Mouse (Mus musculus): ENCODE measurements around the gene Trpm1.
"Not testable (repeated sequence)": the region's sequence is repeated elsewhere in the genome, so short reads cannot be mapped to it uniquely, and the experiment has no call there.

Gene Trpm1

GRCm38 (mm10) chr7:64153535-64153934, at the start of gene Trpm1:
TSS of gene Trpm1 (plus strand) at chr7:64153835.
- DNase-seq: no peak

- DNase-seq: no peak
Observed at GRCm38 (mm10) chr7:64122131-64122715, 31.4 kb upstream of the Trpm1 start.

GRCm38 (mm10) chr7:64123721-64124120, 29.9 kb upstream of the Trpm1 start:
- no peak for DNase-seq

- DNase-seq: not testable (repeated sequence)
Observed at GRCm38 (mm10) chr7:64125994-64126393, 27.6 kb upstream of the Trpm1 start.

GRCm38 (mm10) chr7:64139866-64140265, 13.8 kb upstream of the Trpm1 start:
- no peak for DNase-seq

GRCm38 (mm10) chr7:64141301-64142032, 12.2 kb upstream of the Trpm1 start:
- DNase-seq: peak; percentile 49

- DNase-seq: no peak
Observed at GRCm38 (mm10) chr7:64149337-64149736, 4.3 kb upstream of the Trpm1 start.

- DNase-seq: peak; percentile 65
Observed at GRCm38 (mm10) chr7:64149747-64150146, 3.9 kb upstream of the Trpm1 start.

GRCm38 (mm10) chr7:64150436-64151080, 3.1 kb upstream of the Trpm1 start:
- DNase-seq: no peak

GRCm38 (mm10) chr7:64155226-64155625, 1.6 kb downstream of the Trpm1 start:
- no peak for DNase-seq

GRCm38 (mm10) chr7:64155687-64156086, 2.1 kb downstream of the Trpm1 start:
- peak; percentile 98 for DNase-seq

GRCm38 (mm10) chr7:64156271-64156911, 2.8 kb downstream of the Trpm1 start:
- peak; percentile 92 for DNase-seq

GRCm38 (mm10) chr7:64156918-64157690, 3.5 kb downstream of the Trpm1 start:
- no peak for DNase-seq

GRCm38 (mm10) chr7:64158281-64159055, 4.8 kb downstream of the Trpm1 start:
- peak; percentile 44 for DNase-seq

GRCm38 (mm10) chr7:64159056-64159542, 5.5 kb downstream of the Trpm1 start:
- DNase-seq: peak; percentile 67

- peak; percentile 78 for DNase-seq
Observed at GRCm38 (mm10) chr7:64159612-64160591, 6.3 kb downstream of the Trpm1 start.

- no peak for DNase-seq
Observed at GRCm38 (mm10) chr7:64160737-64161470, 7.3 kb downstream of the Trpm1 start.

- DNase-seq: peak; percentile 52
Observed at GRCm38 (mm10) chr7:64161990-64162389, 8.4 kb downstream of the Trpm1 start.

- no peak for DNase-seq
Observed at GRCm38 (mm10) chr7:64163086-64163485, 9.5 kb downstream of the Trpm1 start.

GRCm38 (mm10) chr7:64163890-64164289, 10.3 kb downstream of the Trpm1 start:
- DNase-seq: no peak

All from lung, postnatal 36 days (tissue).